Mouse (Mus musculus): ENCODE measurements at regions not wholly inside any gene's neighbourhood (a gene's known extent, or its start where the extent isn't known, plus 50 kb on each side); places are given as distances from the start of the nearest gene placed in this dataset.

GRCm38 (mm10) chr14:76857196-76857773 is 179.3 kb upstream of the Ccdc122 start:
- H3K27me3 ChIP-seq, result no peaks in the 10 kb centered on the region
- 0 out of 2 replicates have a peak overlapping the region, but pooled peaks have one; percentile 1 for H3K27ac ChIP-seq
- ATAC-seq (replicated peaks; ENCODE audit: low FRiP score), result no peak
- H3K4me3 ChIP-seq (replicated peaks), result no peak overlapping the region
- no peaks in the 10 kb centered on the region for H3K9me3 ChIP-seq (replicated peaks)
- WGBS, result 54% methylated on average over 10 of the region's 10 CpGs
- no peaks in the 10 kb centered on the region for H3K36me3 ChIP-seq
- H3K4me1 ChIP-seq, result peaks cover 27% of the 10 kb centered on the region
- H3K4me2 ChIP-seq, result no peak overlapping the region
- no peak overlapping the region for H3K9ac ChIP-seq

GRCm38 (mm10) chr14:76856591-76856990 is 180.0 kb upstream of the Ccdc122 start:
- Histone ChIP-seq H3K4me3 (replicated peaks) (no peak overlapping the region), H3K4me1 (peaks cover 28% of the 10 kb centered on the region), H3K9me3 (replicated peaks) (no peaks in the 10 kb centered on the region), H3K9ac (no peak overlapping the region), H3K27me3 (no peaks in the 10 kb centered on the region), H3K36me3 (no peaks in the 10 kb centered on the region), H3K4me2 (no peak overlapping the region), H3K27ac (0 out of 2 replicates have a peak overlapping the region, but pooled peaks have one; percentile 1)
- 59% methylated on average over 8 of the region's 8 CpGs for WGBS
- no peak for ATAC-seq (replicated peaks; ENCODE audit: low FRiP score)

- no peak for ATAC-seq (replicated peaks; ENCODE audit: low FRiP score)
- no peaks in the 10 kb centered on the region for H3K36me3 ChIP-seq
- H3K27me3 ChIP-seq, result no peaks in the 10 kb centered on the region
- H3K4me1 ChIP-seq, result peaks cover 32% of the 10 kb centered on the region
- H3K4me2 ChIP-seq, result no peak overlapping the region
- H3K9me3 ChIP-seq (replicated peaks), result no peaks in the 10 kb centered on the region
- WGBS, result 55% methylated on average over 11 of the region's 11 CpGs
- peak overlapping the region; percentile 18; the same call in 1 of the 2 replicates for H3K27ac ChIP-seq
- no peak overlapping the region for H3K9ac ChIP-seq
- no peak overlapping the region for H3K4me3 ChIP-seq (replicated peaks)
These were observed 181.6 kb upstream of the Ccdc122 start for GRCm38 (mm10) chr14:76854965-76855364.

GRCm38 (mm10) chr14:76851473-76852214 is 184.9 kb upstream of the Ccdc122 start:
- H3K9me3 ChIP-seq (replicated peaks), result no peaks in the 10 kb centered on the region
- H3K27me3 ChIP-seq, result no peaks in the 10 kb centered on the region
- H3K9ac ChIP-seq, result no peak overlapping the region
- H3K4me1 ChIP-seq, result peaks cover 22% of the 10 kb centered on the region; the same call in 1 of the 2 replicates
- no peak overlapping the region for H3K27ac ChIP-seq
- H3K4me2 ChIP-seq, result no peak overlapping the region
- H3K36me3 ChIP-seq, result no peaks in the 10 kb centered on the region
- no peak for ATAC-seq (replicated peaks; ENCODE audit: low FRiP score)
- 58% methylated on average over 10 of the region's 10 CpGs for WGBS
- no peak overlapping the region for H3K4me3 ChIP-seq (replicated peaks)

GRCm38 (mm10) chr14:76850641-76851040 is 185.9 kb upstream of the Ccdc122 start:
- H3K9me3 ChIP-seq (replicated peaks), result no peaks in the 10 kb centered on the region
- H3K4me2 ChIP-seq, result no peak overlapping the region
- H3K27me3 ChIP-seq, result no peaks in the 10 kb centered on the region
- no peaks in the 10 kb centered on the region for H3K36me3 ChIP-seq
- 87% methylated on average over 4 of the region's 4 CpGs for WGBS
- H3K4me1 ChIP-seq, result peaks cover 19% of the 10 kb centered on the region; the same call in 1 of the 2 replicates
- no peak overlapping the region for H3K4me3 ChIP-seq (replicated peaks)
- H3K9ac ChIP-seq, result no peak overlapping the region
- ATAC-seq (replicated peaks; ENCODE audit: low FRiP score), result no peak
- H3K27ac ChIP-seq, result no peak overlapping the region

GRCm38 (mm10) chr14:76850051-76850450 is 186.5 kb upstream of the Ccdc122 start:
- WGBS, result 53% methylated on average over 13 of the region's 13 CpGs
- H3K4me3 ChIP-seq (replicated peaks), result no peak overlapping the region
- H3K27ac ChIP-seq, result no peak overlapping the region
- H3K9ac ChIP-seq, result no peak overlapping the region
- H3K4me1 ChIP-seq, result peaks cover 14% of the 10 kb centered on the region; the same call in 1 of the 2 replicates
- H3K27me3 ChIP-seq, result no peaks in the 10 kb centered on the region
- ATAC-seq (replicated peaks; ENCODE audit: low FRiP score), result no peak
- no peaks in the 10 kb centered on the region for H3K36me3 ChIP-seq
- no peak overlapping the region for H3K4me2 ChIP-seq
- H3K9me3 ChIP-seq (replicated peaks), result no peaks in the 10 kb centered on the region

- Histone ChIP-seq H3K4me1 (peaks cover 11% of the 10 kb centered on the region; the same call in 1 of the 2 replicates), H3K4me3 (replicated peaks) (no peak overlapping the region), H3K4me2 (no peak overlapping the region), H3K9ac (no peak overlapping the region), H3K36me3 (no peaks in the 10 kb centered on the region), H3K9me3 (replicated peaks) (no peaks in the 10 kb centered on the region), H3K27ac (no peak overlapping the region), H3K27me3 (no peaks in the 10 kb centered on the region)
- 79% methylated on average over 6 of the region's 6 CpGs for WGBS
- no peak for ATAC-seq (replicated peaks; ENCODE audit: low FRiP score)
These were observed 186.9 kb upstream of the Ccdc122 start for GRCm38 (mm10) chr14:76849636-76850035.

- Histone ChIP-seq H3K9me3 (replicated peaks) (no peaks in the 10 kb centered on the region), H3K27ac (no peak overlapping the region), H3K27me3 (no peaks in the 10 kb centered on the region), H3K4me2 (no peak overlapping the region), H3K36me3 (no peaks in the 10 kb centered on the region), H3K4me1 (peaks cover 11% of the 10 kb centered on the region; the same call in 1 of the 2 replicates), H3K4me3 (replicated peaks) (no peak overlapping the region), H3K9ac (no peak overlapping the region)
- no peak for ATAC-seq (replicated peaks; ENCODE audit: low FRiP score)
- 74% methylated on average over 3 of the region's 3 CpGs for WGBS
These were observed 187.5 kb upstream of the Ccdc122 start for GRCm38 (mm10) chr14:76849071-76849470.

GRCm38 (mm10) chr14:76845706-76846105 is 190.9 kb upstream of the Ccdc122 start:
- H3K4me3 ChIP-seq (replicated peaks), result no peak overlapping the region
- no peaks in the 10 kb centered on the region for H3K27me3 ChIP-seq
- WGBS, result 69% methylated on average over 3 of the region's 3 CpGs
- no peaks in the 10 kb centered on the region for H3K36me3 ChIP-seq
- H3K9ac ChIP-seq, result no peak overlapping the region
- 0 out of 2 replicates have a peak, but pooled peaks cover 4% of the 10 kb centered on the region for H3K4me1 ChIP-seq
- no peak overlapping the region for H3K4me2 ChIP-seq
- H3K27ac ChIP-seq, result no peak overlapping the region
- no peak for ATAC-seq (replicated peaks; ENCODE audit: low FRiP score)
- no peaks in the 10 kb centered on the region for H3K9me3 ChIP-seq (replicated peaks)

- WGBS, result 94% methylated on average over 1 of the region's 1 CpGs
These were observed 191.9 kb upstream of the Ccdc122 start for GRCm38 (mm10) chr14:76844717-76845116.

GRCm38 (mm10) chr14:76837583-76838220 is 198.9 kb upstream of the Ccdc122 start:
- Histone ChIP-seq H3K4me2 (no peak overlapping the region), H3K27ac (no peak overlapping the region), H3K9ac (no peak overlapping the region), H3K4me1 (peaks cover 3% of the 10 kb centered on the region; the same call in 1 of the 2 replicates), H3K4me3 (replicated peaks) (no peak overlapping the region), H3K36me3 (no peaks in the 10 kb centered on the region), H3K27me3 (no peaks in the 10 kb centered on the region), H3K9me3 (replicated peaks) (no peaks in the 10 kb centered on the region)
- no peak for ATAC-seq (replicated peaks; ENCODE audit: low FRiP score)
- 82% methylated on average over 5 of the region's 5 CpGs for WGBS

More at GRCm38 (mm10) chr14:76844717-76845116, 191.9 kb upstream of the Ccdc122 start:
- Histone ChIP-seq H3K4me2 (no peak overlapping the region), H3K4me3 (replicated peaks) (no peak overlapping the region), H3K27me3 (no peaks in the 10 kb centered on the region), H3K36me3 (no peaks in the 10 kb centered on the region), H3K9ac (no peak overlapping the region), H3K9me3 (replicated peaks) (no peaks in the 10 kb centered on the region), H3K4me1 (no peaks in the 10 kb centered on the region), H3K27ac (no peak overlapping the region)
- ATAC-seq (replicated peaks; ENCODE audit: low FRiP score), result no peak

GRCm38 (mm10) chr14:76836926-76837516 is 199.6 kb upstream of the Ccdc122 start:
- no peaks in the 10 kb centered on the region for H3K36me3 ChIP-seq
- no peaks in the 10 kb centered on the region for H3K27me3 ChIP-seq
- H3K4me1 ChIP-seq, result peaks cover 3% of the 10 kb centered on the region; the same call in 1 of the 2 replicates
- H3K9me3 ChIP-seq (replicated peaks), result no peaks in the 10 kb centered on the region
- no peak overlapping the region for H3K9ac ChIP-seq
- WGBS, result 69% methylated on average over 10 of the region's 10 CpGs
- H3K4me3 ChIP-seq (replicated peaks), result no peak overlapping the region
- ATAC-seq (replicated peaks; ENCODE audit: low FRiP score), result no peak
- H3K27ac ChIP-seq, result no peak overlapping the region
- no peak overlapping the region for H3K4me2 ChIP-seq
